Mouse (Mus musculus) gastrocnemius, adult 8-10 months (tissue): Measurements from ENCODE around the gene Pkd1l1. TPM values are rescaled to one million over a fixed set of nuclear protein-coding genes. Genes with fewer than 3 reads are reported as not detected.

Experiments
- DNase-seq, 2 experiments: peaks; one replicate each; pipeline ENCODE4 v3.0.0; 2022; ENCODE audit warnings: low spot score in 2 of 2
- total RNA-seq, 4 experiments: library from RNA; stranded (reverse); gene quantifications; 2 replicates each; pipeline ENCODE4 v1.2.4; 2022

Pkd1l1 gene
- not detected for total RNA-seq

DNA sequence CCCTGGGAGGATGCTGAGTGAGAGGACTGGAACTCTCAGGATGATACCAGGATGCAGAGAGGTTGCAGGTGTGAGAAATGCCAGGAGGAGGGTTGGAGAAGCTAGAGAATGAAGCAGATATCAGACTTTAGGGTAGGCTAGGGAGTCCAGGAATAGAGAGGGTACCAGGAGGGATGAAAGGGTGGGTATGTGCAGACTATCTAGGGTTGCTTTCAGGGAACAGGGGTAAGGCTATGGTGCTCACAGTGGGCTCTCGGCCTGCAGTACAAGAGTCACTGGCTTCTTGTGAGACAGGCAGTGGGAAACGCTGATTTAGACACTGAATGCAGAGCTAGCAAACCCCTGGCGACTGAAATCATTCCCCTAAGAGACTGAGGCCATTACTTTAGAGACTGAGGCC, at the start of gene Pkd1l1:
Gene Pkd1l1 (minus strand): TSS at position 101 of the 400 bp plus-strand sequence.
- DNase-seq, result no peak

DNA sequence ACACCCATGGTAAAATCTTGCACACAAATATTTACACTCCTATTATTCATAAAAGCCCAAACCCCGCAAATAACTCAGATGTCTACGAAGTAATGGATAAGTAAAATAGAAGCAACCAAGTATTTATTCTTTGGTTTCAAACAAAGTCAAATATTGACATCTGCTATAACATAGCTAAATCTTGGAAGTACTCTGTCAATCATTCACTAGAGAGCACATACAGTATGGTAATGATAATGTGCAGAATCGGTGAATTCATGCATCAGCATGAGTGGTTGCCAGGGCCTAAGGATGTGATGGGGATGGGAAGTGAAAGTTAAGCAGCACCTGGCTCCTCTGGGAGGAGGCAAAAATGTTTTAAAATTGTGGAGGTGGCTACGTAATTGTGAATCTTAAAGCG, 47.1 kb upstream of the Pkd1l1 start:
- no peak for DNase-seq

DNA sequence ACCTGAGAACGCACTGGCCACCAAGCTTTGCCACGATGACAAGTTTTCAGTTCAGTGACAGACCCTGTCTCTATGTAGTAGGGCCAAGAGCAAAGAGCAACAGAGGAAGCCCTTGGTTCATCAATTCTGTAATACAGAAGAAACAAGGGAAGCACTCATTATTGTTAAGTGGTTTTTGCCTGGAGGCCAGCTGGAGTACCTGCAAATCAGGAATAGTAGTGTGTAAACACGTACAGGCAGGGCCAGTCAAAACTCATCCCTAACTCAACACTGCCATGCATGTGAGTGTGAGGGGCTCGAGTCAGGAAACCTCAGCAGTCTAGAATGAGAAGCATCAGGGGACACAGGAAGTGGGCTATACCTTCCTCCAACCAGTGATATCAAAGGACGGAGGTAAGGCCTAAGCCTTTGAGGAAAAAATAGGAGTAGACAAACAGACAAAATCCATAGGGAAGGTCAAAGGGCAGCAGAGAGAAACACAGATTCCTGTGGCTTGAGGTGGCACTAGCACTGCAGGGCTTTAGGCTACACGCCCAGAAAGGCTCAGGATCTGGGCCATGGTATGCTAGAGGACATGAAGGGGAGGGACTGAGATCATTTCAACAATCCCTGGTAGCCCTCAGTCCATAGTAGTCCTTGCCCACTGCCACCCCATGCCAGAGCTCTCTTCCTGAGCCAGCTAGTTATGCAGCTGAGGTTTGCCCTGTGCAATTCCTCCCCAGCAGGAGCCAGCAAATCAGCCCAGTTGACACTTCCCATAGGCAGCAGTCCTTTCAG, 45.6 kb upstream of the Pkd1l1 start:
- DNase-seq, result no peak

DNA sequence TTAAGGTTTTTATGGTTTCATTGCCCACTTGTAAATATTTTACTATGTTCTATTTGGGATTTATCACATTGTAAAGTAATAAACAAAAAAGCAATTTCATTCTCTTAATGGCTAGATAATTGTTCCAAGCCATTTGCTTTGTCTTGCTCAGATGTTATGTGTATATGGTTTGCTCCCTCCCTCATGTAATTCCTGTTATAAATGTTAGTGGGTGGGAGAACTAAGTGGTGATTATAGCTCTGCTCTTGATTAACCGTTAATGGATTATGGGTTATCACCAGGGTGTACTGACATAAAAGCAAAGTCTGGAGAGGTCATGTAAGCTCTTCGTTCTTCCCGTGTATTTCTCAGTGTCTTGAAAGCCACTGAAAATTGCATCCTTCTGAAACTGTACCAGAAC, 41.7 kb upstream of the Pkd1l1 start:
- no peak for DNase-seq

DNA sequence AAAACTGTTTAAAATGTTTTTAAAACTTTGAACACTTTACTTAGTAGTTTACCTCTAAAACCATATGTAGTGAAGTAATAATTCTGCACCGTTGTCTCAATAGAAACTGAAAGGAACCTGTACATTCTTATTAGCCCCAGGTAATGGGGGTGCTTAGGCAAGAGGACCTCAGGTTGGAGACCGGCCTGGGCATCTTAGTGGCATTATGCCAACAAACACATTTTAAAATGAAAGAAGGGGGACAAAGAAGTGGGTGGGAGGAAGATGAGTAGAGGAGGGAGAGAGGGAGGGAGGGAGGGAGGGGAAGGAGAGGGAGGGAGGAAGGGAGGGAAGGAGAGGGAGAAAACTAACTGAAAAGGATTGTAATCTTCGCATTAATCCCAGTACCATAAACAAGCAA, 38.3 kb upstream of the Pkd1l1 start:
- DNase-seq, result no peak

DNA sequence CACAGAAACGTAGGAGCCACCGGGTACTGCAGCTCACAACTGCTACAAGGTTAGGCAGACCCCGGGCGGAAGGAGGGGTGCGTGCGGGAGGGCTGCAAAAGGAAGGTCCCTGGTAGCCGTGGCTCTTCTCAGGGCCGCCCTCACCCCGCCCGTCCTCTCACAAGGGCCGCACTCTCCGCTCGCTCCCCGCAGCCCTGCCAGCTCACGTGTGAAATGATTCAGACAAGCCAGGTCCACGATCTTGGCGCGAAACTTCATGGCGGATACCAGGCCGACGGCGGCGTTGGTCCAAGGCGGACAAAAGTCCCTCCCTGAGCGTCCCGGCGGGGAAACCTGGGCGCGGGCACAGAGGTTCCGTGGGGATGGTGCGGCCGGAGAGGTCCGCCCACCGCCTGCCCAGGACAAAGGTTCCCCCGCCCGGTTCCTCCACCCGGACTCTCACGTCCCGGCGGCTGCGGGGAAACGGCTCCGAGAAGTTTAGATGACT, 37.8 kb upstream of the Pkd1l1 start, which contains the start of gene Hus1:
Gene Hus1 (minus strand): TSS at position 339 of the 487 bp plus-strand sequence.
- DNase-seq, result peak; percentile 77 to 80

DNA sequence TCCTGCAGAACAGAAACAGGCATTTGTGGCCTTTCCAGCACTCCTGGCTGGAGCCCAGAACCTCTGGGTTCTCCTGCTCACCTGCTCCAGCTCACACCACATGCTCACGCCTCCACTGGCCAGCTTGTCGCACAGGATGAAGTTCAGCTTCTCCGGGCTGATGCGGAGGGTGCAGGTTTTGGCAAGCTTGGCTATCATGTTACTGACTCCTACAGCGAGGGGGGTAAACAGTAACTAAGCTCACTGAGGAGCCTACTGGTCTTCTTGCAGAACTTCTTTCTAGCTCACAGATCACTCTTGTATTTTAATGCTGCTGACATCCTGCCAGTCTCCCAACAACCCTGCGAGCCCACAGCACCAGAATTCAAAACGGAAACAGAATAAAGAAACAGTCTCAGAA, 37.4 kb upstream of the Pkd1l1 start:
- DNase-seq, result no peak

DNA sequence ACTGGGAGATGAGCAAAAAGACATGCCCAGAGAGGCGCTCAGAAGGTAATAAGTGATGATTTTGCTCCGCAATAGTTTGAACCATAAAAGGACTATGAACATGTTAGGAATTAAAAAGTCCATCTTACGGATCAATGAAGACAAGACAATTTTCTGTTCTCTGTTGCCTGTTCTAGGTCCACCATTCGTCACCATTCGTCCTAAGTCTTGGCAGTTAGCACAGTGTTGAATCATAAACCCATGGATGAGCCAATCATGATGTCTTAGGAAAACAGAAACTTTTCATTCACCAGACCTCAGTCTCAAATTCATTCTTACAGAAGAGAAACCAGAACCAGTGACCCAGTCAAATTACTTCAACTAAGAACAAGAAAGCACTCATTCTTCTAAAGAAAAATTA, 35.7 kb upstream of the Pkd1l1 start:
- DNase-seq, result no peak

DNA sequence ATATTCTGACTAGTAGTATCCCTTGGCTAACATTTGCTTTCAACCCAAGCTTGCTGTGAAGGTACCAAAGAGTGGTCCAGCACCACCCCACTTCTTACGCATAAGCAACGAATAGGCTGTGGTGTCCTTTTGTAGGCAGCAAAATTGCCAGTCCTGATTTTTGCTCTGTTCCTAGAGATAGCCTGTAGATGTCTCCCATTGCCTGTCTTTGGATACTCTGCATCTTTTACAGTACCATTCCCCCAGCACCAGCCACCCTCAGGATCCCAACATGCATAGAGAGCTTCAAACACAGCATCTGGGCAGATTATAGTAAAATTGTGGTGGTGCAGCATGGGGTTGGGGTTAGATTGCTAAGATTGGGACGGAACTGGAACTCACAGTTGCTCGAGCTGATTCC, 15.0 kb upstream of the Pkd1l1 start:
- no peak for DNase-seq

DNA sequence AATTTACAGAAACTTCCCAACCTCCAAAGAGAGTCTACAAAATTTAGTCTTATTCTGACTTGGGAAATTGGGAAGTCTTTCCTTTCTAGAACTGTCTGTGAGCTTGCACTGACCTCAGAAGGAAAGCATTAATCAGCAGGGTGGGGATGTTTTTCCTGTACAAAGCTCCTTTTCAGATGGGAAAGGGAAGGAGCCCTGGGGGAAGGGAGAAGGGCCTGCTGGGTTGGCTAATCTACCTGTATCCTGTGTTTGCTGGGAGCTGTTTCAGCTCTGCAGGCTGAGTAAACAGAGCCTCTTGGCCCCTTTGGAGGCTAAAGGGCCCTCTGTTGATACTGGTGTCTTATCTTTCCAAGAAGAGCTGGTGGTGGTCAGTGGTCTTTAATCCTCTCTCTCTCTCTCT, 13.0 kb upstream of the Pkd1l1 start:
- no peak for DNase-seq

DNA sequence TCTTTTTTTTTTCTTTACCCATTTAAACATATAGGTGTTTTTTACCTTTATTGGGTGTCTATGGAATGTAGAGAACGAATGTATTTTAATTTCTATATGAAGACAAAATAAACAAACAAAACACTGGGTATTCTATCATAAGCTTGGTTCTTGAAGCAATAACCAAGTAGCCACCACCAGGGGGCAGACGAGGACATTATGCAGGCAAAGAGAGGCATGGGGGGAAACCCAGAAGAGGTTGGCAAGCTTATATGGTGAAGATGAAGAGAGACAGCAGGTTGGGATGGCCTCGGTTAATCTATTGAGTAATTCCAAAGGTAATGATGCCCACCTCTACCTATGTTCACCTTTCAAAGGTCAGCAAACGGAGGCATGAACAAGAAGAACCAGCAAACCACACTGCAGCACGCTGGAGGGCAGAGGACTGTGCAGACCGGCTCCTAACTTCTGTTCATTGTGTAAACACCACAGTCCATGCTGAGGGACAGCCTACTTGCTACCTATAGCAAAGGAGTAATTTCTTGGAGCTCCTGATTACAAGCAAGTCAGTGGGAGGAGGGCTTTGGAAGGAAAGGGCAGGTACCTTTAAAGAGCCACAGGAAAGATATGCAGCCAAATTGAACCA, 10.3 kb upstream of the Pkd1l1 start:
- peak; percentile 28 to 46 for DNase-seq

DNA sequence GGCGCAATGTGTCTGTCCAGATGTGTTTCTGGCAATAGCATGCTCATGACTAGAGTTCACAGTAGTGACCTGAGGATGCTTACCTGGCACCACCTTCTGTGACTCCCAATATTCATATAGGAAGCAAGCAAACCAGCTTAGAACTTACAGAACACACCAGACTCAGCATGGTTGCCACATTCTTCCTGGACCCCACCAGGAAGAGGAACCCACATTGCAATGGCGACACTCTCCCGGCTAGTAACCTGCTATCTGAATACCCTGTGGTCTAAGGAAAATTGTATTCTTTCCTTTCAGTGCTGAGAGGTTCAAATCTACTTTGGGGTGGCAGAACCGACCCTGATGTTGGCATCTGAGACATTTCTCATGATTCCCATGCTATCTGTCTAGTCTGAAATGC, 5.1 kb upstream of the Pkd1l1 start:
- DNase-seq, result no peak

DNA sequence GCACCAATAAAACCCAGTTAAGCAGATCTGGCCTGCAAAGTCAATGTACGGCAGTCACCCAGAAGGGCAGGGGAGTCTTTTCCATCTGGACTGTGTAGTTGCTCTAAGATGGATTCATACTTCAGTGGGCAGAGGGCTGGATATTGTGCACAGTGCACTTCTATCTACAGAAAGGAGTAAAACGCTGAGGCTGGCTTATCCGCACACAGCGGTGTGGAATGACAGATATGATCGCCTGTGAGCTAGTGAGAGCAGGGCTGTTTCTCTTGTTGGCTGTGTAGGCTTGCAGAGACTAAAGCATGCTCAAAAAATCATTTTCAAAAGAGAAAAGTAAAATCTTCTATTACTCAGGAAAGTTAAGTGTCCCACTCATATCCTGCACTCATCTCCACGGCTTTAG, 973 bp downstream of the Pkd1l1 start:
- DNase-seq, result no peak

DNA sequence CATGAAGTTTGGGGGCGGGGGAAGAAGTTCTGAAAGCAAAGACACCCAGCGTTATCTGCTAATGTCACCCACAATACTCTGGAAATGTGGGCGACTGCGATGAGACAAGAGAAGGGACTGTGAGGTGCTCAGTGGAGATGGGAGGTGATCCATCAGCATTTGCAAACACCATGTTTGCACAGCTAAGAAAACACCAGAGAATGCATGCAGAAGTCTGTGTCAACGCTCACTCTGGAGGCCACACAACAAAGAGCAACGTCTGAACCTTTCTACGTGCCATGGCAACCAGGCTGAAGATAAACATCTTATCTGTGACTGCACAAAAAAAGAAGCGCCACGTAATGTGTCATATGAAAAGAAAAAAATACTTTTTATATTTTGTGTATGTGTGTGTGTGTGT, 2.6 kb downstream of the Pkd1l1 start:
- DNase-seq, result no peak

DNA sequence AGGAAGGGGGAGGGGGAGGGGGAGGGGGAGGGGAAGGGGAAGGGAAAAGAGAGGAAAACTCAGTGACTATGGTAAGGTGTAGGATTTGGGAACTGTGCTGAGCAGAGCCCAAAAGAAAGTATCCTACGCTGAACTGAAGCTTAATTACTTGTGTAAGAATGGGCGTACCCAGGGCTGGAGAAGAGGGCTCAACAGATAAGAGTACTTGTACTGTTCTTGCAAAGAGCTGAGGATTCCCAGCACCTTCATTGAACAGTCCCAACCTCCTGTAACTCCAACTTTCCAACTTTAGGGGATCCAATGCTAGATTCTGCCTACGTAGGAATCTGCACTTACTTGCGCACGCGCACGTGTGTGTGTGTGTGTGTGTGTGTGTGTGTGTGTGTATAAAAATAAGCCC, 5.0 kb downstream of the Pkd1l1 start:
- no peak for DNase-seq

DNA sequence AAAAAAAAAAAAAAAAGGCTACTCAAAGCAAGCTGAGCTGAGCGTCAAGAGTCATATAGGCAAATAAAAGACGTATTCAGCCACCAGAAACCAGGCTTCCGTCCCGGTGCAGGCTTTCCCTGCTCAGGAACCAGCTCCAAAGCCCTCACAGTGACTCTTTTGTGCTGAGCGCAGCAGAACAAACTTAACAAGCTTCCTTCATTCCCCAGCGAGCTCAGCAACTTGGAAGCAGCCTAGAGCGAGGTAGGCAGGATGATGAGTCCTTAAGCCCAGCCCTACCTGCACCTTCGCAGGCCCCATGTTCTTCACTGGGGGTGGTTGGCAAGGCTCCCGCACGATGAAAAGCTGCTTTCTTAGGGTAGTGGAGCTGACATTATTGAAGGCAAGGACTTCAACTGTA, 14.5 kb downstream of the Pkd1l1 start:
- no peak for DNase-seq

DNA sequence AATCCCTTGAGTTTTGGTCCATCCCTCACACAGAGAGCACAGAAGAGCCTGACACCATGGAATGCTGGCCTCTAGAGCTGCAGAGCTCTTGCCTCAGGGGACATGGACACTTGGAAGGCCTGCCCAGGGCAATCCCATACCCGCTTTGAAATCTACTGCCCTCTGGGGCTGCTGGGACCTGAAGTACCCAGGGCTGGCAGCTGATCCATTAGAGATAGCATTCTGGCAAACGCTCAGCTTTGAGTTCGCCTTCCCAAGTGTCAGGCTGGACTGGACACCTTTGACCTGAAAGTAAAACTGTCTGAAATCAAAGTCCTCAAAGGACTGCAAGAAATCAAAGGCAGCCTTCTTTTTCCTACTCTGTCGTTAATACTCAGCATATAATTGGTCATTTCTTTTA, 15.0 kb downstream of the Pkd1l1 start:
- no peak for DNase-seq

DNA sequence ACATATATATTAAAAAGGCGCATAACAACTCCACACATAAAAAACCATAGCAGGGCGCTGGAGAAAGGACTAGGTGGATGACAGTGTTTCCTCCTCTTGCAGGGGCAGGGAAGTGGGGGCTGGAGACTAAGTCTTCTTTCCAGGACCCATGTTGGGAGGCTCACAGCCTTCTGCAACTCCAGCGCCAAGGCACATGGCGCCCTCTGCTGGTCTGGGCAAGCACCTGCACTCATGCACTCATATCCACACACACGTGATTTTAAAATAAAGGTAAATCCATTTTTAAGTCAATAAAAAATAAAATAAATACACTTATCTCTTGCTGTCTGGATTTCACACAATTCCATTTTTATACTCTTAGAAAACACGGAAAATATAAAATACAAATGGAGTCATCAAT, 16.0 kb downstream of the Pkd1l1 start:
- no peak for DNase-seq

DNA sequence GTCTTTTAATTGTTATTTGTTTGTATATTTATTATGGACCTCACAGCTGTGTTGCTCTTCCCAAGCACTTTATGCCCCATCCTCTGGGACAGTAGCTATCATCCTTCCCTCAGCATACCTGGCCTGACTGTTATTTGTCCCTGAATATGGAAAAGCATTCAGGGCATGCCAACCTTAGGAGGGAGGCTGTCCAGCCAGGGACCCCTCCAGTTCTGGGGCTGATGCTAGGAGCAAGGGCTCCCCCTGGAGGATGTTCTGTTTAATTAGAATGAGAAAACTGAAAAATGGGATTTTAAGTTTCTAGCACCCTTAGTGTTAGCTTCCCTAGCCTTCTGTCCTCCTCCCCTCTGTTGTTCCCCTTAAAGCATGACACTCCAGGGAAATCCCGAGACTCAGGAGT, 17.4 kb downstream of the Pkd1l1 start:
- no peak for DNase-seq

DNA sequence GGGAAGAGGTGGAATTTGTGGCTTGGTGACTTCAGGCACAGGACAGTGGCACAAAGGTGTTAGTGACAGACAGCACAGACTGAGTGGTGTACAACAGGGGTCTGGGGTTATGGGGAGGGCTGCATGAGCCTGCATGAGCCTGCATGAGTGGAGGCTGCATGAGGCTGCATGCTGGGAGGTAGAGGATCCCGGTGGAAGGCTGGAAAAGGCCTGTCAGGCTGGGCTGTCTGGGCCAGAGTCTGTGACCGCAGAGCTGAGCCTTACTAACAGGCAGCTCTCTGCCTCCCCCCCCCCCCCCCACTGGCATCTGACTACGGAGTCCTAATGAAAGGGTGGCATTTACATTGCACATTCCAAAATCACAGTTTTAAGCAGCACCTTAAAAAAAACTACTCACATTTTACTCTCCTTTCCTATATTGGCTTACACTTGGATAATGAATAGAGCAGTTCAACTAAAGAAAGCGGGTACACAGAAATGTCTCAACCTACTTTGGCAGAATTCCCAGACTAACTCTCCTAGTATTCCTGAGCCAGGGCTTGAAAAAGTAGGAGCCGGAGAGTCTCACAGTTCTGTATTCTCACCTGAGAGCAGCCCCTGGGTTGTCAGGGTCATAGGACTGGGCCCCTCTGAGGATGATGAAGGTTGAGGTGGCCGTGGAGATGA, 23.2 kb downstream of the Pkd1l1 start:
- DNase-seq, result no peak

DNA sequence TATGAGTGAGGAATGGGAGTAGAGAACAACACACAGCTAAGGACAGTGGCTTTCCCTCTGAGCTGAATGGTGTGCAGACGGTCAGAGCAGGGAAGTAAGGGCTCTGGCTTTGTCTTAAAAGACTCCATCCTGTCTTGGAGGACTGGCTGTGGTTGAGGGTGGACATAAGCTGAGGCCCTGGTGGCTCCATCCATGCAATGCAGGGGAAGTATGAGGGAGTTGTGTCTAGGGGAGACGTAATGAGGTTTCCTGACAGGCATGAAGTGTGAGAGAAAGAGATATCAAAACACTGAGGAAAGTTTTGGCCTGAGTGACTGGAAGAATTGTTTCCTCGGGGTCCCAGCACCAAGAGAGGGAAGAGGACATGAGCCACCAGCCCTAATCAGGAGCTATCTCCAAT, 24.2 kb downstream of the Pkd1l1 start:
- DNase-seq, result no peak

DNA sequence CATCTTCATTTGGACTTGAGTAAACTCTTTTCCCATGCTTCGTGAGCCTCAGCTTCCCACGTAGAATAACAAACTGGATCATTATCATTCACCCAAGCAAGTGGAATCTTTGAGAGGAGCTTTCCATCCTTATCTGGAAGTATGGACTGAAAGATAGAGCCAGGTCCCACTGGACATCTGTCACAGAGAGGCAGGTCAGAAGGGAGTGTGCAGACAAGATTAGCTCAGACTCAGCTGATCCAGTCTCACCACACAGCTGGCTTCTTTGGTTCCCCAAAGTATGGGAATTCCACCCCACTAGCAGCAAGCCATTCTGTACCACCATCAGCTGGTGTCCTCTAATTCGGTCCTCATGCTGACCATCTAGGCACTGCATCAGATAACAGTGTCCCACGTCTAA, 29.0 kb downstream of the Pkd1l1 start:
- DNase-seq, result no peak

DNA sequence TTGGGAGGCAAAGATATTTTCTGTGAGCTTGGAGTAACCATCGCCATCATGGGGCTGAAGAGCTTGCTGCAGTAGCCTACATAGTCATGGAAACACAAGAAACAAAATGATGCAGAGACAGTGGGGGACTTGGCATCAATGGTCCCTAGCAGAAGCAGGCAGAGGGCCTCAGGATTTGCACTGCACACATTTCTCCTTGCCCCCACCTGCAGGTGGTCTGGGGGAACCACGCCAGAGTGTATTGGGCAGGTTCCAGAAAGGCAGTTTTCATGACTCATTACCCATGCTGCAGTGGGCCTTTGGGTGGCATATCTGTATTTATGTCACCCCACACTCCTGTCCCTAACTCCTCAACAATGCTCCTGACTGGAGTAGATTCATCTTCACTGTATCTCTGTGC, 30.6 kb downstream of the Pkd1l1 start:
- no peak for DNase-seq
